Mouse (Mus musculus): ENCODE measurements around the gene Fbxo17. TPM values are rescaled to one million over a fixed set of nuclear protein-coding genes. Genes with fewer than 3 reads are reported as not detected.
A peak's percentile ranks its signal among the peaks of the same experiment; 100 is the strongest.

Gene Fbxo17
- total RNA-seq, 2 experiments from 2014 or later: 0.36 to 0.92 TPM

DNA sequence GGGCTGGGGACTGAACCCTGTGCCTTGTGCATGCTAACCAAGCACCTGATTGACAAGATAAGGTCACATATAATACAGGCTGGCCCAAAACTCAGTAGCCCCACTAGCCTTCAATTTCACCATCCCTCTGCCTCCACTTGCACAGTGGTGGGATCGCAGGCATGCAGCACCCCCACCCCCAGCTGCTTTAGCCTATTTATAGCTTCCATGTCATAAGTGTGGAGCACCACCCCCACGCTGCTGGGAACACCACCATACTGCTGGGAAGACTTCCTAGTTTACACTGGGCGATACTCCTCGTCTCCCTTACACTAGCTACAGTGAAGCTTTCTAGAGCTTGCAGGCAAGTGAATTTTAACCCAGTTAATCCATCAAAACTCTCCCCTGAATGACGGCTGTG is 1.9 kb upstream of the Fbxo17 start:
- intact Hi-C loops (cut with DNase I): no loop called here
- DNase-seq (ENCODE audit: low spot score): no peak

- intact Hi-C loops (cut with DNase I): no loop called here
- DNase-seq (ENCODE audit: low spot score): no peak
Measured at GRCm38 (mm10) chr7:28715598-28715997, 1.0 kb upstream of the Fbxo17 start.

- intact Hi-C loops (cut with DNase I): no loop called here
Measured at GRCm38 (mm10) chr7:28717726-28718125, 1.1 kb downstream of the Fbxo17 start.

DNA sequence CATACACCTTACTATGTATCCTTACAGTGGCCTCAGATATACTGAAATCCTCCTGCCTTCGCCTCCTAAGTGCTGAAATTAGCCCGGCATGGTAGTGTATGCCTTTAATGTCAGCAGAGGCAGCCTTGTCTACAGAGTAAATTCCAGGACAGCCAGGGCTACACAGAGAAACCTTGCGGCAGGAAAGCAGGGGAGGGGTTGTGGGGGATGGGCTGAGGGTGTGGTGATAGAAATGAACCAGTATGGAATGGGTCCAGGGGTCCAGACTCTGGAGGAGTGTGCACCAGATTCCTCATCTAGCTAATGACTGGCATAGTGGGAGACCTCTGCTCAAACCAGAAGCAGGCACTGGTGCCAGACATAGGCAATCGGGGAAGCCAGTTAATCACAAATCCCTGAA is 2.6 kb downstream of the Fbxo17 start:
- no peak for DNase-seq (ENCODE audit: low spot score)
- intact Hi-C loops (cut with DNase I): no loop called here

More at GRCm38 (mm10) chr7:28717726-28718125, 1.1 kb downstream of the Fbxo17 start:
- DNase-seq (ENCODE audit: low spot score): no peak

- no peak for DNase-seq (ENCODE audit: low spot score)
- intact Hi-C loops (cut with DNase I): no loop called here
Measured at GRCm38 (mm10) chr7:28719650-28720049, 3.0 kb downstream of the Fbxo17 start.

GRCm38 (mm10) chr7:28720753-28721537 is 4.3 kb downstream of the Fbxo17 start:
- DNase-seq (ENCODE audit: low spot score): no peak
- intact Hi-C loops (cut with DNase I): no loop called here

GRCm38 (mm10) chr7:28722079-28722478 is 5.5 kb downstream of the Fbxo17 start:
- DNase-seq (ENCODE audit: low spot score): no peak
- intact Hi-C loops (cut with DNase I): no loop called here

- no peak for DNase-seq (ENCODE audit: low spot score)
- intact Hi-C loops (cut with DNase I): loop anchor here (5.0 kb wide), 1 partner anchor 277 kb away; no protein-coding TSS in a partner anchor
Measured at GRCm38 (mm10) chr7:28724613-28725012, 8.0 kb downstream of the Fbxo17 start.

- intact Hi-C loops (cut with DNase I): loop anchor here (5.0 kb wide), 1 partner anchor 279 kb away; no protein-coding TSS in a partner anchor
- DNase-seq (ENCODE audit: low spot score): peak; percentile 19
Measured at GRCm38 (mm10) chr7:28726600-28726999, 10.0 kb downstream of the Fbxo17 start.

GRCm38 (mm10) chr7:28727649-28728340 is 11.2 kb downstream of the Fbxo17 start:
- DNase-seq (ENCODE audit: low spot score): no peak
- intact Hi-C loops (cut with DNase I): loop anchor here (5.0 kb wide), 1 partner anchor 280 kb away; no protein-coding TSS in a partner anchor

- intact Hi-C loops (cut with DNase I): no loop called here
Measured at GRCm38 (mm10) chr7:28732341-28733142, 15.9 kb downstream of the Fbxo17 start.

DNA sequence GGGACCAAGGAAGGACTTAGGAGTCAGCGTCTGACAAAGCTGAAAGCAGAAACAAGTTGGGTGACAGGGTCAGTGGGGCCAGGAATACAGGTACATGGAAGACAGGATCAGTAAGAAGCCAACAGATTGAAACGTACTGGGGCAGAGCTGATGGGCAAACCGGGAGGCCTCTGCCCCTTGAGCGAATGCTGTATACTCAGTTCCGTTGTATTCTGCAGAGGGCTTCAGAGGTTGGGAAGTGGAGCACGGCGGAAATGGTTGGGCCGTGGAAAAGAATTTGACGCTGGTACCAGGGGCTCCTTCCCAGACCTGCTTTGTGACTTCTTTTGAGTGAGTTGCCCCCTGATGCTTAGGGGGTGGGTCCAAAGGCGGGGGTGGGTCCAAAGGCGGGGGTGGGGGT is 16.6 kb downstream of the Fbxo17 start:
- DNase-seq (ENCODE audit: low spot score): no peak
- intact Hi-C loops (cut with DNase I): no loop called here

More at GRCm38 (mm10) chr7:28732341-28733142, 15.9 kb downstream of the Fbxo17 start:
- DNase-seq (ENCODE audit: low spot score): peak; percentile 46

- intact Hi-C loops (cut with DNase I): no loop called here
- DNase-seq (ENCODE audit: low spot score): no peak
Measured at GRCm38 (mm10) chr7:28735701-28736100, 19.1 kb downstream of the Fbxo17 start.

GRCm38 (mm10) chr7:28739829-28740228 is 23.2 kb downstream of the Fbxo17 start:
- intact Hi-C loops (cut with DNase I): no loop called here
- DNase-seq (ENCODE audit: low spot score): no peak

- DNase-seq (ENCODE audit: low spot score): no peak
- intact Hi-C loops (cut with DNase I): no loop called here
Measured at GRCm38 (mm10) chr7:28740949-28741348, 24.3 kb downstream of the Fbxo17 start.

- intact Hi-C loops (cut with DNase I): no loop called here
Measured at GRCm38 (mm10) chr7:28741368-28741708, 24.7 kb downstream of the Fbxo17 start.

DNA sequence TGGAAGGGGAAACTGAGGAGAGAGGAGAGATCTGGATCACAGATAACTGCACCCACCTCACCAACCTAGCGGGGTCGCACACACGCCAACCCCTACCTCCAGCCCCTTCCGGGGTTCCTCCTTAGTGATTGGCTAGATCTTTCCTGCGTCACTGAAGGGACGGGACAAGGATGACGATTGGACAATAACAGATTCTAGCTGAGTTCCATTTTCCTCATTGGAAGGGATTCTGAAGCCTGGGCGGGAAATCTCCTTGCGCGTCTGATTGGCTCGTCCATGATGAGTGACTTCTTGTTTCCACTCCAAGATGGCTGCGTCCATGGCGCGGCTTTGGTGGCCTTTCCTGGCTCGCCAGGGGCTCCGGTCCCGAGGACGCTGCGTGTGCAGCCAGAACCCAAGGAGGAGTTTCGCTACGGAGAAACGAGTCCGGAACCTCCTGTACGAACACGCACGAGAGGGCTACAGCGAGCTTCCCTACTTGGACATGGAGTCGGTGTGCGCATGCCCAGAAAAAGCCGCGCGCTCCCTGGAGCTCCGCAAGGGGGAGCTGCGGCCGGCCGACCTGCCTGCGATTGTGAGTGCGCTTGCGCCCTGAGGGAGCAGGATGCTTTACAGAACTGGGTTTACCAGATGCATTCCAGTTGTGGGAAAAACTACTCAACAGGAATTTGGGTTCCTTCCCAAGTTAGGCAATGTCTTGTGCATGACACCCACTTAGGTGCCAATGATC is 25.3 kb downstream of the Fbxo17 start, which contains the start of the genes Mrps12 and Sars2:
TSS of gene Mrps12 (minus strand) at position 112 of the 730 bp plus-strand sequence.
TSS of gene Sars2 (plus strand) at position 284 of the 730 bp plus-strand sequence.
- DNase-seq (ENCODE audit: low spot score): peak; percentile 93
- intact Hi-C loops (cut with DNase I): loop anchor here (2.0 kb wide), 1 partner anchor 23 kb away; no protein-coding TSS in a partner anchor

More at GRCm38 (mm10) chr7:28741368-28741708, 24.7 kb downstream of the Fbxo17 start:
- DNase-seq (ENCODE audit: low spot score): no peak

- no peak for DNase-seq (ENCODE audit: low spot score)
- intact Hi-C loops (cut with DNase I): no loop called here
Measured at GRCm38 (mm10) chr7:28749935-28750334, 33.3 kb downstream of the Fbxo17 start.

GRCm38 (mm10) chr7:28756079-28756478 is 39.5 kb downstream of the Fbxo17 start, which contains the start of gene Ccer2:
Gene Ccer2 (plus strand): TSS chr7:28756174.
- intact Hi-C loops (cut with DNase I): no loop called here
- DNase-seq (ENCODE audit: low spot score): no peak

Data from heart, postnatal 25 days (tissue).